Mouse (Mus musculus): Measurements from ENCODE around the gene Plekhh2. TPM values are rescaled to one million over a fixed set of nuclear protein-coding genes. Genes with fewer than 3 reads are reported as not detected.

Gene Plekhh2
- polyA plus RNA-seq, 1 experiment = 28.5 TPM

DNA sequence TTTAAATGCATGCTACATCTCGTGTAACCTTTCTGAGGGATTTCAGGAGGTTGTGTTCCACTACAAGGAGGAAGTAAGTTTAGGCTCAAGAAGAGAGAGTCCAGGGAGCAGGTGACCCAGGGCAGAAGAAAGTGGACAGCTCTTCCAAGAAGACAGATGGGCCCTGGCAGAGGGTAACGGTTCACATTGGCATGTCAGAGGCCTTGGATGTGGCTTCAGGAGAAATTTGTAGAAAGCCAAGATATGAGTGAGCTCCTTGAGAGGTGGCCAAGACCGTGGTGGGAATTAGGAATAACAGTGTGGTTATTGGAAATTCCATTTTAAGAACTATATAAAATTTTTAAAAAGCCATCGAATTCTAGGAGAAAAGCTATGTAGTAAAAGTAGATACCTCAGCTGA, 22.1 kb downstream of the Plekhh2 start:
- Histone ChIP-seq H3K27ac (ENCODE audit: control insufficient read depth, insufficient read depth, low read depth, low read length) (no peak overlapping the region), H3K4me3 (ENCODE audit: control insufficient read depth, low read depth, low read length) (no peak overlapping the region), H3K36me3 (ENCODE audit: control insufficient read depth, insufficient read depth, low read length) (no peaks in the 10 kb centered on the region), H3K27me3 (ENCODE audit: control insufficient read depth, insufficient read depth, low read length) (no peaks in the 10 kb centered on the region), H3K4me1 (ENCODE audit: control insufficient read depth, insufficient read depth, low read length) (peaks cover 2% of the 10 kb centered on the region; the same call in 1 of the 2 replicates)
- TF ChIP-seq POLR2A (IDR thresholded peaks at IDR 0.05; ENCODE audit: control insufficient read depth, low read depth, low read length) = no peak

GRCm38 (mm10) chr17:84534632-84535031, 22.9 kb downstream of the Plekhh2 start:
- no peak overlapping the region for H3K4me3 ChIP-seq (ENCODE audit: control insufficient read depth, low read depth, low read length)
- H3K36me3 ChIP-seq (ENCODE audit: control insufficient read depth, insufficient read depth, low read length) = no peaks in the 10 kb centered on the region
- no peak overlapping the region for H3K27ac ChIP-seq (ENCODE audit: control insufficient read depth, insufficient read depth, low read depth, low read length)
- H3K4me1 ChIP-seq (ENCODE audit: control insufficient read depth, insufficient read depth, low read length) = peaks cover 2% of the 10 kb centered on the region; the same call in 1 of the 2 replicates
- no peaks in the 10 kb centered on the region for H3K27me3 ChIP-seq (ENCODE audit: control insufficient read depth, insufficient read depth, low read length)
- TF ChIP-seq CTCF (IDR thresholded peaks at IDR 0.05; ENCODE audit: control insufficient read depth, insufficient read depth, insufficient replicate concordance, low read depth, low read length) (no peak), POLR2A (IDR thresholded peaks at IDR 0.05; ENCODE audit: control insufficient read depth, low read depth, low read length) (no peak)

GRCm38 (mm10) chr17:84535226-84535625, 23.5 kb downstream of the Plekhh2 start:
- H3K27ac ChIP-seq (ENCODE audit: control insufficient read depth, insufficient read depth, low read depth, low read length) = no peak overlapping the region
- no peak overlapping the region for H3K4me3 ChIP-seq (ENCODE audit: control insufficient read depth, low read depth, low read length)
- TF ChIP-seq CTCF (IDR thresholded peaks at IDR 0.05; ENCODE audit: control insufficient read depth, insufficient read depth, insufficient replicate concordance, low read depth, low read length) = no peak
- TF ChIP-seq POLR2A (IDR thresholded peaks at IDR 0.05; ENCODE audit: control insufficient read depth, low read depth, low read length) = no peak
- no peaks in the 10 kb centered on the region for H3K27me3 ChIP-seq (ENCODE audit: control insufficient read depth, insufficient read depth, low read length)
- H3K4me1 ChIP-seq (ENCODE audit: control insufficient read depth, insufficient read depth, low read length) = peaks cover 2% of the 10 kb centered on the region; the same call in 1 of the 2 replicates
- H3K36me3 ChIP-seq (ENCODE audit: control insufficient read depth, insufficient read depth, low read length) = no peaks in the 10 kb centered on the region

GRCm38 (mm10) chr17:84537301-84537700, 25.6 kb downstream of the Plekhh2 start:
- TF ChIP-seq POLR2A (IDR thresholded peaks at IDR 0.05; ENCODE audit: control insufficient read depth, low read depth, low read length) = no peak
- TF ChIP-seq CTCF (IDR thresholded peaks at IDR 0.05; ENCODE audit: control insufficient read depth, insufficient read depth, insufficient replicate concordance, low read depth, low read length) = no peak
- peaks cover 2% of the 10 kb centered on the region; the same call in 1 of the 2 replicates for H3K4me1 ChIP-seq (ENCODE audit: control insufficient read depth, insufficient read depth, low read length)
- H3K4me3 ChIP-seq (ENCODE audit: control insufficient read depth, low read depth, low read length) = no peak overlapping the region
- H3K36me3 ChIP-seq (ENCODE audit: control insufficient read depth, insufficient read depth, low read length) = no peaks in the 10 kb centered on the region
- no peaks in the 10 kb centered on the region for H3K27me3 ChIP-seq (ENCODE audit: control insufficient read depth, insufficient read depth, low read length)
- no peak overlapping the region for H3K27ac ChIP-seq (ENCODE audit: control insufficient read depth, insufficient read depth, low read depth, low read length)

GRCm38 (mm10) chr17:84537966-84538365, 26.3 kb downstream of the Plekhh2 start:
- H3K36me3 ChIP-seq (ENCODE audit: control insufficient read depth, insufficient read depth, low read length) = no peaks in the 10 kb centered on the region
- TF ChIP-seq CTCF (IDR thresholded peaks at IDR 0.05; ENCODE audit: control insufficient read depth, insufficient read depth, insufficient replicate concordance, low read depth, low read length) (no peak), POLR2A (IDR thresholded peaks at IDR 0.05; ENCODE audit: control insufficient read depth, low read depth, low read length) (no peak)
- H3K27me3 ChIP-seq (ENCODE audit: control insufficient read depth, insufficient read depth, low read length) = no peaks in the 10 kb centered on the region
- H3K27ac ChIP-seq (ENCODE audit: control insufficient read depth, insufficient read depth, low read depth, low read length) = no peak overlapping the region
- H3K4me1 ChIP-seq (ENCODE audit: control insufficient read depth, insufficient read depth, low read length) = peaks cover 2% of the 10 kb centered on the region; the same call in 1 of the 2 replicates
- H3K4me3 ChIP-seq (ENCODE audit: control insufficient read depth, low read depth, low read length) = no peak overlapping the region; the same call in 1 of the 2 replicates

DNA sequence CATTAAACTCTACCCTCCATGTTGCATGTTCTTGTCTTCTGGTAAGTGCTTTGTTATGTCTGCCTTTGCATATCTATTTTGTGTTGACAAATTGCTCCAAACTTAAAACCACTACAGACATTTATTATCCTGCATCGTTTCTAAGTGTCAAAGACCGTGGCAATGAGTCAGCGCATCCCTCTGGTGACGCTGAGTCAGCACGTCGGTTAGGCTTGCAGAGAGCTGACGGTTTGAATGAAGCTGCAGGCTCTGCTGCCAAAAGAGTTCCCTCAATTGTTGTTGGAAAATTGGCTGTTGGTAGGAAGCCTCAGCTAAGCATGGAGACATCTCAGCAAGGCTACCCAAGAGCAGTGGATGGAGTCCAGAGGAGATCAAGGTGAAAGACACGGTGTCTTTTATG, 28.9 kb downstream of the Plekhh2 start:
- Histone ChIP-seq H3K4me1 (ENCODE audit: control insufficient read depth, insufficient read depth, low read length) (peaks cover 2% of the 10 kb centered on the region; the same call in 1 of the 2 replicates), H3K27ac (ENCODE audit: control insufficient read depth, insufficient read depth, low read depth, low read length) (no peak overlapping the region), H3K27me3 (ENCODE audit: control insufficient read depth, insufficient read depth, low read length) (no peaks in the 10 kb centered on the region), H3K36me3 (ENCODE audit: control insufficient read depth, insufficient read depth, low read length) (no peaks in the 10 kb centered on the region), H3K4me3 (ENCODE audit: control insufficient read depth, low read depth, low read length) (peak overlapping the region; percentile 85)
- TF ChIP-seq CTCF (IDR thresholded peaks at IDR 0.05; ENCODE audit: control insufficient read depth, insufficient read depth, insufficient replicate concordance, low read depth, low read length) (no peak), POLR2A (IDR thresholded peaks at IDR 0.05; ENCODE audit: control insufficient read depth, low read depth, low read length) (no peak)

GRCm38 (mm10) chr17:84550902-84551877, 39.5 kb downstream of the Plekhh2 start:
- H3K36me3 ChIP-seq (ENCODE audit: control insufficient read depth, insufficient read depth, low read length) = no peaks in the 10 kb centered on the region
- TF ChIP-seq CTCF (IDR thresholded peaks at IDR 0.05; ENCODE audit: control insufficient read depth, insufficient read depth, insufficient replicate concordance, low read depth, low read length) (no peak), POLR2A (IDR thresholded peaks at IDR 0.05; ENCODE audit: control insufficient read depth, low read depth, low read length) (no peak)
- H3K27ac ChIP-seq (ENCODE audit: control insufficient read depth, insufficient read depth, low read depth, low read length) = no peak overlapping the region

More at GRCm38 (mm10) chr17:84550902-84551877, 39.5 kb downstream of the Plekhh2 start:
- no peak overlapping the region for H3K4me3 ChIP-seq (ENCODE audit: control insufficient read depth, low read depth, low read length)
- peaks cover 2% of the 10 kb centered on the region; the same call in 1 of the 2 replicates for H3K4me1 ChIP-seq (ENCODE audit: control insufficient read depth, insufficient read depth, low read length)
- no peaks in the 10 kb centered on the region for H3K27me3 ChIP-seq (ENCODE audit: control insufficient read depth, insufficient read depth, low read length)
